Mouse (Mus musculus) forebrain, embryonic 12.5 days (tissue): ENCODE measurements at regions not wholly inside any gene's neighbourhood (a gene's known extent, or its start where the extent isn't known, plus 50 kb on each side); places are given as distances from the start of the nearest gene placed in this dataset.
"Not testable (repeated sequence)": the region's sequence is repeated elsewhere in the genome, so short reads cannot be mapped to it uniquely, and the experiment has no call there.

Experiments used
- ATAC-seq: fragments of 200-750 bp; cut with Nextera tagmentation; 2 replicates; pipeline ENCODE4 v1.8.0; 2017; ENCODE audit warnings: moderate TSS enrichment; ENCODE audit not compliant: low FRiP score
- H3K27ac ChIP-seq: fragments of 300-500 bp; sonication (generic); 2 replicates; pipeline ENCODE4 v1.5.1; 2016; ENCODE audit warnings: mild to moderate bottlenecking
- H3K27me3 ChIP-seq: fragments of 300-500 bp; sonication (generic); 2 replicates; pipeline ENCODE4 v1.6.1; 2016; ENCODE audit warnings: mild to moderate bottlenecking
- H3K36me3 ChIP-seq: fragments of 300-500 bp; sonication (generic); replicated peaks from 2 replicates; pipeline ENCODE4 v1.6.1; 2016; ENCODE audit warnings: mild to moderate bottlenecking
- H3K4me1 ChIP-seq: fragments of 300-500 bp; sonication (generic); 2 replicates; pipeline ENCODE4 v1.6.1; 2016
- H3K4me2 ChIP-seq: fragments of 300-500 bp; sonication (generic); 2 replicates; pipeline ENCODE4 v1.6.1; 2016; ENCODE audit warnings: mild to moderate bottlenecking, moderate library complexity
- H3K4me3 ChIP-seq: fragments of 300-500 bp; sonication (generic); replicated peaks from 2 replicates; pipeline ENCODE4 v1.5.1; 2016; ENCODE audit warnings: mild to moderate bottlenecking
- H3K9ac ChIP-seq: fragments of 300-500 bp; sonication (generic); 2 replicates; pipeline ENCODE4 v1.6.1; 2016; ENCODE audit warnings: mild to moderate bottlenecking
- H3K9me3 ChIP-seq: fragments of 300-500 bp; sonication (generic); 2 replicates; pipeline ENCODE4 v1.6.1; 2016
- WGBS: fragments of 180-500 bp; shearing (Covaris S2); methylation state at CpG from one replicate; pipeline ENCODE4 v1.1.7; 2016; 5-methylcytosine and 5-hydroxymethylcytosine counted together

- Histone ChIP-seq H3K9ac (no peak overlapping the region), H3K4me1 (peaks cover 19% of the 10 kb centered on the region), H3K36me3 (no peaks in the 10 kb centered on the region), H3K27ac (peak overlapping the region; percentile 86), H3K27me3 (no peaks in the 10 kb centered on the region), H3K9me3 (no peaks in the 10 kb centered on the region), H3K4me2 (peak overlapping the region; percentile 31), H3K4me3 (no peak overlapping the region)
- peak; percentile 93 for ATAC-seq
- 21% methylated on average over 15 of the region's 15 CpGs for WGBS
These were observed 118.1 kb downstream of the Mmrn1 start for GRCm38 (mm10) chr6:61042667-61043523.

- H3K27ac ChIP-seq: peak overlapping the region; percentile 86
- H3K4me1 ChIP-seq: peaks cover 19% of the 10 kb centered on the region
- H3K4me3 ChIP-seq: no peak overlapping the region
- H3K36me3 ChIP-seq: no peaks in the 10 kb centered on the region
- peak; percentile 68 for ATAC-seq
- H3K4me2 ChIP-seq: peak overlapping the region; percentile 31
- H3K9me3 ChIP-seq: no peaks in the 10 kb centered on the region
- H3K9ac ChIP-seq: no peak overlapping the region
- H3K27me3 ChIP-seq: no peaks in the 10 kb centered on the region
- WGBS: 33% methylated on average over 9 of the region's 9 CpGs
These were observed 119.0 kb downstream of the Mmrn1 start for GRCm38 (mm10) chr6:61043524-61044450.

- not testable (repeated sequence) for H3K9me3 ChIP-seq, ATAC-seq, H3K9ac ChIP-seq, H3K36me3 ChIP-seq, H3K4me2 ChIP-seq, H3K27ac ChIP-seq, H3K4me3 ChIP-seq, H3K27me3 ChIP-seq
- H3K4me1 ChIP-seq: peaks cover 15% of the 10 kb centered on the region
- 80% methylated on average over 6 of the region's 6 CpGs for WGBS
These were observed 122.9 kb downstream of the Mmrn1 start for GRCm38 (mm10) chr6:61047667-61048066.

- no peaks in the 10 kb centered on the region for H3K36me3 ChIP-seq
These were observed 117.0 kb upstream of the Ccser1 start for GRCm38 (mm10) chr6:61063129-61063528.

DNA sequence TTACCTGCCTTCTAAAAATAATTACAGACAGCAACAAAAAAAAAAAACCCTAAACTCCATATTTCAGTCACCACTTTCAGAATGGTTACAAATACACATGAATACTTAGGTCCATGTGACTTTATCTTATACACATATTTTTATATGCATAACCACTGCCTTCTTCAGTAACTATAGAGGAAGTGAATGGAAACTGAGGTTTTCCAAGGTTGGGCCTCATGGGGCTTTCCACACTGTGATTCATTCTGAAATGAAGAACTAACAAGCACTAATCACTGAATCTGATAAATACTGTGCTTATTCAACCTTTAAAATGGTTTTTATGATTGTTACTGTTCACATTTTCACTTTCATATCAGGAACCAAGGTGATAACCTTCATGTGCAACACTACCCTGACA, 114.4 kb upstream of the Ccser1 start:
- no peaks in the 10 kb centered on the region for H3K9me3 ChIP-seq
- peaks cover 25% of the 10 kb centered on the region for H3K4me1 ChIP-seq
- H3K4me3 ChIP-seq: no peak overlapping the region
- no peak overlapping the region for H3K9ac ChIP-seq
- H3K4me2 ChIP-seq: no peak overlapping the region
- ATAC-seq: no peak
- H3K27me3 ChIP-seq: no peaks in the 10 kb centered on the region
- H3K27ac ChIP-seq: 0 out of 2 replicates have a peak overlapping the region, but pooled peaks have one; percentile 72
- no peaks in the 10 kb centered on the region for H3K36me3 ChIP-seq

More at GRCm38 (mm10) chr6:61063129-61063528, 117.0 kb upstream of the Ccser1 start:
- 32% methylated on average over 4 of the region's 4 CpGs for WGBS
- H3K27me3 ChIP-seq: no peaks in the 10 kb centered on the region
- ATAC-seq: no peak
- H3K4me2 ChIP-seq: no peak overlapping the region
- no peak overlapping the region for H3K9ac ChIP-seq
- H3K4me1 ChIP-seq: peaks cover 23% of the 10 kb centered on the region
- H3K27ac ChIP-seq: no peak overlapping the region
- no peaks in the 10 kb centered on the region for H3K9me3 ChIP-seq
- H3K4me3 ChIP-seq: no peak overlapping the region

GRCm38 (mm10) chr6:61066501-61067282, 113.4 kb upstream of the Ccser1 start:
- Histone ChIP-seq H3K27ac (peak overlapping the region; percentile 72), H3K4me2 (0 out of 2 replicates have a peak overlapping the region, but pooled peaks have one; percentile 21)

DNA sequence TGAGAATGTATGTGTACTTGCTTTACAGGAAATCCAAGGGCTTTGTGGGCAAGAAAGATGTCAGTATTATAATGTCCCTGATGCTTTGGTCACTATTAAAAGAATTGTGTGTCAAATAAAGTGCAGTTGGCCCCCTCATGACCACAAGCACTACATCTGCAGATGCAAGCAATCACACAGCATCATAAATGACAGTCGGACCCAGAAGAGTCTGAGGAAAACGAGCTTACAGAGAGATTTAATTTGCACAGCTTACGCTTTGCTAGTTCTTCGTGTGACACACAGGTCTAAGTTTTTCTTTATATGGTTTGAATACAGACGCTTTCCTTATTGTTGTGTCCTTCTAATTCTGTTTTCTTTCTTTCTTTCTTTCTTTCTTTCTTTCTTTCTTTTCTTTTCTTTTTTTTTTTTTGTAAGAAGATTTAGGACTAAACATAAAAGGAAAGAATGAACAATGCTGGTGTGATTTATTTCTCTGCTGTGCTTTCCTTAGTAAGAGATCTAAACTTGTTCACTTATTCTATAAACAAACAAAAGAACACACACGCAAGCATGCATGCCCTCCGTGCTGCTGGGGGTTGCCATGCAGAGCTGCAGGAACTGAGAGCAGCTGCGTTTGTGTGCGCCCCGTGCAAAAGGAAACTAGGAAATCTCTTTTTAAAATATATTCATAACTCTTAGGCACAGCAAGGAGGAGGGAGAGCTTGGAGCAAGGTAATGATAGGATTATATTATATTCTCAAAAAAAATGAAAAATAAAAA, 112.6 kb upstream of the Ccser1 start:
- no peak overlapping the region for H3K9ac ChIP-seq
- no peak overlapping the region for H3K4me3 ChIP-seq
- WGBS: 5% methylated on average over 10 of the region's 10 CpGs
- H3K36me3 ChIP-seq: no peaks in the 10 kb centered on the region
- H3K4me2 ChIP-seq: peak overlapping the region; percentile 21
- peaks cover 25% of the 10 kb centered on the region for H3K4me1 ChIP-seq
- peak; percentile 42; the same call in 1 of the 2 replicates for ATAC-seq
- no peaks in the 10 kb centered on the region for H3K9me3 ChIP-seq
- peak overlapping the region; percentile 72 for H3K27ac ChIP-seq
- H3K27me3 ChIP-seq: no peaks in the 10 kb centered on the region

More at GRCm38 (mm10) chr6:61066501-61067282, 113.4 kb upstream of the Ccser1 start:
- 8% methylated on average over 10 of the region's 10 CpGs for WGBS
- Histone ChIP-seq H3K36me3 (no peaks in the 10 kb centered on the region), H3K4me1 (peaks cover 25% of the 10 kb centered on the region), H3K9ac (no peak overlapping the region), H3K4me3 (no peak overlapping the region), H3K27me3 (no peaks in the 10 kb centered on the region), H3K9me3 (no peaks in the 10 kb centered on the region)
- peak; percentile 80 for ATAC-seq

GRCm38 (mm10) chr6:61068117-61068489, 112.0 kb upstream of the Ccser1 start:
- Histone ChIP-seq H3K27me3 (no peaks in the 10 kb centered on the region), H3K4me2 (no peak overlapping the region), H3K36me3 (no peaks in the 10 kb centered on the region), H3K9ac (no peak overlapping the region), H3K27ac (no peak overlapping the region), H3K4me3 (no peak overlapping the region), H3K9me3 (no peaks in the 10 kb centered on the region), H3K4me1 (peaks cover 25% of the 10 kb centered on the region)
- 0% methylated on average over 1 of the region's 1 CpGs for WGBS
- no peak for ATAC-seq

GRCm38 (mm10) chr6:61073267-61073666, 106.9 kb upstream of the Ccser1 start:
- WGBS: 90% methylated on average over 3 of the region's 3 CpGs
- H3K4me1 ChIP-seq: peaks cover 1% of the 10 kb centered on the region
- H3K4me3 ChIP-seq: no peak overlapping the region
- H3K27ac ChIP-seq: no peak overlapping the region
- H3K36me3 ChIP-seq: no peaks in the 10 kb centered on the region
- no peak for ATAC-seq
- H3K4me2 ChIP-seq: no peak overlapping the region
- no peak overlapping the region for H3K9ac ChIP-seq
- no peaks in the 10 kb centered on the region for H3K27me3 ChIP-seq
- H3K9me3 ChIP-seq: no peaks in the 10 kb centered on the region

- ATAC-seq: no peak
These were observed 106.3 kb upstream of the Ccser1 start for GRCm38 (mm10) chr6:61073794-61074193.

DNA sequence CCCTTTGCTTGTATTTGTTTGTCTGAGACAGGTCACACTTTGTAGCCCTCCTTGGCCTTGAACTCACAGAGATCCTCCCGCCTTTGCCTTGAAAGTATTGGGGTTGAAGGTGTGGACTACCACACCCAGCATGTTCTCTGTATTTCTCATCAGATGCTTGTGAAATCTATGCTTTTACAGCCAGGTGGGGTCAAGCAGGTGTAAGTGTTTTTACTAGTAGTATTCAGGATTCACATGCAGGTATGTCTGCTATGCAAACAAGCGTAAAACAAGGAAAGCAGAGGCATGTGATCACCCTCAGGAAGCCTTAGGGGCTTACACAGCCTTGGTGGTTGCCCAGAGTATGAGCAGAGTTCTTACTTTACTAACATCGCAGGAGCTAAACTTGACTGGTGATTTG, 105.4 kb upstream of the Ccser1 start:
- Histone ChIP-seq H3K4me1 (no peaks in the 10 kb centered on the region), H3K9ac (no peak overlapping the region), H3K4me2 (no peak overlapping the region), H3K9me3 (no peaks in the 10 kb centered on the region), H3K4me3 (no peak overlapping the region), H3K27me3 (no peaks in the 10 kb centered on the region), H3K27ac (no peak overlapping the region), H3K36me3 (no peaks in the 10 kb centered on the region)
- ATAC-seq: no peak
- WGBS: 96% methylated on average over 3 of the region's 3 CpGs

More at GRCm38 (mm10) chr6:61073794-61074193, 106.3 kb upstream of the Ccser1 start:
- no peaks in the 10 kb centered on the region for H3K4me1 ChIP-seq
- H3K27me3 ChIP-seq: no peaks in the 10 kb centered on the region
- WGBS: 61% methylated on average over 2 of the region's 2 CpGs
- no peak overlapping the region for H3K4me2 ChIP-seq
- H3K36me3 ChIP-seq: no peaks in the 10 kb centered on the region
- no peak overlapping the region for H3K9ac ChIP-seq
- H3K9me3 ChIP-seq: no peaks in the 10 kb centered on the region
- no peak overlapping the region for H3K4me3 ChIP-seq
- H3K27ac ChIP-seq: no peak overlapping the region
